Mouse (Mus musculus): ENCODE results near the gene Astl. TPM values are rescaled to one million over a fixed set of nuclear protein-coding genes. Genes with fewer than 3 reads are reported as not detected.
A peak's percentile ranks its signal among the peaks of the same experiment; 100 is the strongest.

Gene Astl
- total RNA-seq, 2 experiments from 2014 or later = not detected

DNA sequence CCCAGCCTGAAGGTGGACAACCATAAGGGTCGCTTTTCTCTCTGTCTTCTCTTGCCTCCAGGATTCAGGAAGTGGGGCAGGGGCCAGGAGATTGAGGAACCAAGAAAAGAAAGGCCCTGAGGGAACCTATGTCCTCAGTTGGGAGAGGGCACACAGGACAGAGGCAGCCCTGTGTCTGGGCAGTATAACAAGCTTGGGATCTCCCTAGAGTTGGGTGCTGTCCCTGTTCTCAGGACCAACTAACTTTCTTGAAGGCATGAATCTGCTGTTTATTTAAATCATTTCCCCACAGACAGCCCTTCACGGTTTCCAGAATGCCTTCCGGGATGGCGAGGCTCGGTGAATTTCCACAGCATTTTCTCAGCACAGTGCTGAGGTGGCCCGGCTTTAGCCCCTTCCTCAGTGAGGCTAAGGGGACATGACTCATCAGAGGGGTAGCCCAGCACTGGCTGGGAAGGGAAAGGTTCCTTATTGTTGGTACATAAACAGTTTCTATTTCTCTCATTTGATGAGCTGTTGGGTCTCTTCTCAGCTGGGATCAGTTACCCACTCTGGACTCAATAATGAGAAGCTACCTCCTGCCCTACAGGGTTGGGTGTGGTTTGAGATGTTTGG is 15.7 kb upstream of the Astl start:
- no peak for DNase-seq
- intact Hi-C loops (cut with DNase I) = no loop called here

DNA sequence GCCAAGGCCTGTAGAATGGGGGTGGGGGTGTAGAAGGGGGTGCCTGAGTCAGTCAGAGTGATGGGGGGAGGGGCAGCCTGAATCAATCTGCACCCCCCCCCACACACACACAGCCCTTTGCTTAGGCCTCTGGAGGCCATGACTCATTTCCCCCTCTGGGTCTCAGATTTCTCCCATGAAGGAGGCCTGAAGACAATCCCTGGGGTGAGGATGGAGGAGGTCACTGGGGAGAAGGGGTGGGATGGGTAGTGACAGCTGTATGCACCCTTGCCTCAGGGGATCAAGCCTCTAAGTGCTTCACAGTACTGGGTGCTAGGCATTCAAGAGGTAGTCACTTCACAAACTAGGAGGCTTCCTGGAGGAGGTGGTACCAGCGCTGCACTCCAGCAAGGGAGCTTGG is 14.8 kb upstream of the Astl start:
- DNase-seq = no peak
- intact Hi-C loops (cut with DNase I) = no loop called here

DNA sequence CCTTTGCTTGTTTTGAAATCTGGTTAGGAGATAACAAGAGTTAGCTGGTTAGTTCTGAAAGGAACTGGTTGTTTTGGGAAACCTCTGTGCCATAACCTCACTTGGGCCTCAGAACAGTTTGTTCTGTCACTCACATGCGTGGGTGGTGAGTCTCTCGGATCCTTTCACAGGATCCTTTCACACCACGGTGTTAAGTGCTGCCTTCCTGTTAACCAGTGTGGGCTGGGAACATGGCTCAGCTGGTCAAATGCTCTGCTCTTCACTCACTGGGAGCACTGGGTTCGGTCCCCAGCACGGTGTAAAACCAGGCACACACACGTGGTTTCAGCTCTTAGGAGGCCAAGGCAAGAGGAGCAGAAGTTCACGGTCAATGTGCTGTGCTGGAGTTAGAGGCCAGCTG is 14.0 kb upstream of the Astl start:
- no peak for DNase-seq
- intact Hi-C loops (cut with DNase I) = no loop called here

DNA sequence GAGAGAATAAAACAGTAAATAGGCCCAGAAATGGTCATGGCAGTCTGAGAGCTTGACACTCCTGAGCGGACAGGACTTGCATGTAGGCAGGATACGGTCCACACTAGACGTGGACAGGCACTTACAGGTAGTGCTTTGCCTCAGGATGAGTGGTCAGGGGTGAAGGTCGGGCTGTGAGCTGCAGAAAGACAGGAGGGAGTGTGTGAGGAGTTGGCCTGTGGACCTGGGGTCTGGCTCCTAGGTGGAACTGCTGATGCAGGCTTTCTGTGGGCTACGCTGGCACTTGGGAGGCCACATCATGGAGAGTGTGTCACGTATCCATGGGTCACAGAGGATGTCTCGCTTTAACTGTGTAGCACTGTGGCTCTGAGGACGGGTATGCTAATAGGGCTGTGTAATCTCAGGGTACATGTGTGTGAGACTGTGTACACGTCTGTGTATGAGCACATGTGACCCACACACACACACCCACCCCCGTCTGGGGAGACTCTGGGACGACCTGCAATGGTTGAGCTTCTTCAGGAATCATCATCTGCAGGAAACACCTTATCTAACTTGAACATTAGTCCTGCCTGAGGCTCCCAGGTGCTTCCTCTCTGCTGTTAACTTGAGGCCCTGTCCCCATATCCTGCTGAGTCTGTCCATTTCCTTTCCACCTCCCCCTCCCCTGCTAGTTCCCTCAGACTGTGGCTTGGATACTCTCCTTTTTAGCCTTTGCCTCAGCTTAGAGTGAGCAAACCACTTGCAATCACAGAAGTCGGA is 10.2 kb upstream of the Astl start:
- no peak for DNase-seq
- intact Hi-C loops (cut with DNase I) = no loop called here

DNA sequence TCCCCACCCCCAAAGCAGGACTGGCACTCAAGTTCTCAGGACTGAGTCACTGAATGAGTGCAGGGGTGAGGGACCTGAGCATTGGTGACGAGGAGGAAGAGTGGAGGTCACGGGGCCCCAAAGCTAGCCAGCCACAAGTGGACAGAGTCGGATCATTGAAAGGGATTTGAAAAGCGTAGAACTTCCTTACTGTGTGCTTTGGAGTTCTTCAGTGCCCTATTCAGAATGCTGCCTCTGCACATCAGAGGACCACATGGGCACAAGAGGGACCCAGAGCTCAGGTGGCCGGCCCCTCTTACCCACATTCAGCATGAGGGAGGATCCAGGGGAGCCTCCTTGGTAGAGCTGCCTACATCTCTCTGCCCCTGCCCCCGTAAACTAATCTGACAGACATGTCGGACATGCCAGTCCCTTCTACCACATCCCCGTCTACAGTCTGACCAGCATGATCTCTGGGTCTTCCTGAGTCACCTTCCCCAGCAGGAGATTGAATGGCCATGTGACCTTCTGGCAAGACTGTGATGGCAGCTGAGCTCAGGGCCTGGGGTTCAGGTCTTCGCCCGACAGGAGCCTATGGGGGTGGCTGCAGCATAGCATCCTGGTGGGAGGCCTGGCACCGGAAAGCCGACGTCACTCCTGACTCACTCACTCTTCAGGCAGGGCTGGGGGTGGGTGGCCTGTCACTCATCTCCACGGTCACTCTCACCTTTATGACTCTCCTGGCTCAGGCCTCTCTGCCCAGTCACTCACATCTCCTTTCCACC is 5.5 kb upstream of the Astl start:
- intact Hi-C loops (cut with DNase I) = no loop called here
- DNase-seq = no peak

DNA sequence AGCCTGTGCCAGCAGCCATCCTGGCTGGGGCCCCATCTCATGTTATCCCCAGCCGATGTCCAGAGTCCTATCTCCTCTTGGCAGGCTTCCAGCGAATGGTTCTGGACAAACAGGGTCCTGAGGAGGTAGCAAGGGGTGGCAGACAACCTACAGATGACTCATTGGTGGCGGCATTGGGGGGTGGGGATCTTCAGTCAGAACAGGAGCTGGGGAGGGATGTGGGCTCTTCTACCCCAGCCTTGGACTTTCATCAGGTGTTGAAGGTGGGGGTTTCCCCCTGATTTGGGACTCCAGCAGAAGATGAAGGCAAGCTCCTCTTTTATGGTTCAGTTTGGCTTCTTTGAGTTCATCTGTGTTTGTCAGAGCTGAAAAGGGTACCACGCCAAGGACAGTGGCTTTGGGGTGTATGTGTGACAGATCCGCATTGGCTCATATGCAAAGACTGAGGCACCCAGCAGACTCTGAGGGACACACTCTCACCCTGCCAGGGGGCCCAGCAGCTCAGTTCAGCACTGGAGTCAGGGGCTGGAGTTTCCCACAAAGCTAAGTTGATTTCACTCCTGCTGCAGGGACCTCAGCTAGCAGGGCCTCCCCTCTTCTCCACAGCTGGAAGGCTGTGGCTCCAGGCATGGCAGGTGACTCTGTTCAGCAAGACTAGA is 4.4 kb upstream of the Astl start:
- intact Hi-C loops (cut with DNase I) = no loop called here
- DNase-seq = no peak

DNA sequence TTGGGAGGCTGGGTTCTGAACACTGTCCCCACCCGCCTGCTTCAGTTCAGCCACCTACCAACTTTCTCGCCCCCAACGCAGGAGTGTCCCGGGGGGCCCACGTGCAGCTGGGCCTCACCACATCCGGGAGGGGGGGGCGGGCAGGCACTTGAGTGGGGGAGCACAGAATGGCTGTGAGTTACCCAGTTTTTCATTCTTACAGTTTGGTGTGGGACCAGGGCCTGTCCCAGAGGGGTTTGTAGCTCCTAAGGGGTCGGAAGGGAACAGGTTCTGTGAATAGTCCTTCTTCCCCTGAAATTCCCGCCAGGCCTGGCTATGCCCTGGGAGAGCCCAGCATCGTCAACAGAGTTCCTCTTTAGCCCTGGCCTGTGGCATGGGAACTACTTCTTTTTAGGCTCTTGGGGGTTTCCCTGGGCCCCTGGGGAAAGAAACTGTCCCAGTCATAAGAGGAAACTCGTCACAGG is 3.3 kb upstream of the Astl start:
- no peak for DNase-seq
- intact Hi-C loops (cut with DNase I) = no loop called here

DNA sequence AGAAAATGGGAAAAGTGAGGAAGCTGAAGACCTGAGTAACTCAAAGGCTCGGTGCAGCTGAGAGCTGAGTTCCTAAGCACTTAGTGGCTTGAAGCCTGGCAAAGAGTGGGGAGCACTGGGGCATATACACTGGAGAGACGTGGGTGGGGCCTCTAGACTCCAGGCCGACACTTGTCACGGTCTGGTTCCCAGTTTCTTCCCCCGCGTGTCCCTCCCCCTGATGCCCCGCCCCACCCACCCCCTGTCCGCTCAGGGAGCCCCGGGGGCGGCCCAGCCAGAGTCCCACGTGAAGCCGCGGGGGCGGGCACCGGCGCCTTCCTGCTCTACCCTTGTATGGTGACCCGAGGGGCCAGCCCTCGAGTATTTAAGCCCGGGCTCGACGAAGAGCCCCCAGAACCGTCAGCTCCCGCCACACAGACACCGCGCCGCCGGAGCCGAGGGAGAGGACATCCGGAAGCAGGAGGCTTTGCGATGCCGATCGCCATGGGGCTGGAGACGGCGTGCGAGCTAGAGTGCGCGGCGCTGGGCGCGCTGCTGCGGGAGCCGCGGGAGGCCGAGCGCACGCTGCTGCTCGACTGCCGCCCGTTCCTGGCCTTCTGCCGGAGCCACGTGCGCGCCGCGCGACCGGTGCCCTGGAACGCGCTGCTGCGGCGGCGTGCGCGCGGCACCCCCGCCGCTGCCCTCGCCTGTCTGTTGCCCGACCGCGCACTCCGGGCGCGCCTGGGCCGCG is 2.5 kb upstream of the Astl start, which contains the start of gene Dusp2:
TSS of gene Dusp2 (plus strand) at position 393 of the 730 bp plus-strand sequence.
- DNase-seq = peak; percentile 55 to 57
- intact Hi-C loops (cut with DNase I) = no loop called here

DNA sequence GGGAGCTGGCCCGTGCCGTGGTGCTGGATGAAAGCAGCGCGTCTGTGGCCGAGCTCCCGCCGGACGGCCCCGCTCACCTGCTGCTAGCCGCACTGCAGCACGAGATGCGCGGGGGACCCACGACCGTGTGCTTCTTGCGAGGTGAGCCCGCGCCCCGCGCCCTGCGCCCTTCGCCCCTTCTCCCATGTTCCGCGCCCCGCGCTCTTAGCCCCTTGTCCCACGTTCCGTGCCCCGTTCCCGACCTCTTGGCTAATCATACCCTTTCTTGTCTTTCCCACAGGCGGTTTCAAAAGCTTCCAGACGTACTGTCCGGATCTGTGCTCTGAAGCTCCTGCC is 2.0 kb upstream of the Astl start:
- intact Hi-C loops (cut with DNase I) = no loop called here
- no peak for DNase-seq

DNA sequence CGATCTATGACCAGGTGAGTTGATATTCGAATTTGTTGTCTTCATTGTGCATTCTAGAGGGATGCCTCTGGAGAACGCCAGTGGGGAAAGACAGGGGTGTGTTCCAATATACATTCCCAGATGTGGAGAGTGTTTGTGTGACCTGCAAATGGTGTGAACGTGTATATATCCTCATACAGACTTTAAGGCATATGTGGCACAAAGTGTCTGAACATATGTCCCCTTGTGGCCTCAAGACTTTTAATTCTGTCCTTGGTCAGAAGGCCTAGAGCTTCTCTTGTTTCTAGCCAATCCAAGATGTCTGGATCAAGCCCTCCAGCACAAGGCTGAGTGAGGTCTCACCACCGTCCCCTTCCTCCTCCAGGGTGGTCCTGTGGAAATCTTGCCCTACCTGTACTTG is 1.6 kb upstream of the Astl start:
- intact Hi-C loops (cut with DNase I) = no loop called here
- DNase-seq = no peak

DNA sequence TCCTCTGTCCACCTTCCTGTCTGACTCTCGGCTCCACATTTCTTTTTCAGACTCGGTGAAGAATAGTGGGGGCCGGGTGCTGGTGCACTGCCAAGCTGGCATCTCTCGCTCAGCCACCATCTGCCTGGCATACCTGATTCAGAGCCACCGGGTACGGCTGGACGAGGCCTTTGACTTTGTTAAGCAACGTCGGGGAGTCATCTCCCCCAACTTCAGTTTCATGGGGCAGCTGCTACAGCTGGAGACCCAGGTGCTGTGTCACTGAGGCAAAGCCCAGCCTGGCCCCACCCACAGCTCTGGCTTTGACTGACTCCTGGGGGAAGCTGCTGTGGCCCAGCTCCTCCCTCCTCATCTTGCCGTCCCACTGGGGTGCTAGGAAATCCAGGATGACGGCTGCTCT is 908 bp upstream of the Astl start:
- no peak for DNase-seq
- intact Hi-C loops (cut with DNase I) = no loop called here

DNA sequence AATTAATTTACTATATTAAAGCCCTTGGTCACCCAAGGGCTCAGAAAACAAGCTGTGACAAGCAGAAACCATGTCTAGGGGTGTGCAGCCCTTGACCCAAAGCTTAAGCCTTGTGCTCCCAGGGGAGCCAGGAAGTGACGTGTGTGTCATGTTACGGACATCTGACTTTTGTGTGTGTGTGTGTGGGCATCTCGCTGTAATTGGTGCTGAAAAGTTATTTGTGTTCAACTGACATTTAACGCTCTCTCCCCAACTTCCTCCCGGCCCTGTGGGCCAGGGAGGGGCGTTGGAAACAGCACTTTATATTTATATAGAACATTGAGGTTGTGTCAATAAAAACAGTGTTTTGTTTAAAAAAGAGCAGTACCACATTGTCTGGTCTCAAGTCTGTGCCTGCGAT is 427 bp upstream of the Astl start:
- intact Hi-C loops (cut with DNase I) = no loop called here
- DNase-seq = no peak

DNA sequence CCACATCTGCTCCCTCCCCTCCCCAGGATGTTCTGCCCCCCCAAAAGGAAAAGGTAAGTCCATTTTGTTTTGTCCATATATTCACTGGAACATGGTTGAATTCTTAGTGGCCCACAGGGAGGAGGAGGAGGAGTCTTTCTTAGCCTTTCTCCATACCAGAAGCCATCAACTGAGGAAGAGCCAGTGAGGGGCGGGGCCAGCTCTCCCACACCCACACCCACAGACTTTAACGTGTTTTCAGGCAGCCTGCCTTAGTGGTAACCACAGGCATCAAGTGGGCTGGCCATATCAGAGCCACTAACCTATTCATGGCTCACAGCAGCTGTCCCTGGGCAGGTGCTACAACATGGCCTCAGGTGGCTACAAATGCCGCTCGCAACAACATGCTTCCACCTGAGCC is 394 bp downstream of the Astl start:
- no peak for DNase-seq
- intact Hi-C loops (cut with DNase I) = no loop called here

DNA sequence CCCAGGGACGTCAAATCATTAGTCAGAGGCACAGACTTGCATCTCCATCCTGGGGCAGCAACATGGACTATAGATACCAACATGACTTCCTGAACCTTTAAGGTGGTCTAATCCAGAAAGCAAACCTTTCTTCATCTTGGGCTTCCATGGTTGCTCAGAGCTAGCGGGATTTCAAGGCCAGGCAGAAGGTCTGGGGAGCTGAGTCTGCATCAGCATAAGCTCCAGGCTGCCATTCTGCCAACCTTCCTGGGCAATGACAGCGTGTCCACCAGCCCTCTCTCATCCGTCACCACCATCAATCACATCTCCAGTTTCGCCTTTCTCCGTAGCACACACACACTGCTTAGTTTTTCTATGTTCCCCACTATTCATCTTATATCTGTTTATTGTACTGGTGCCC is 823 bp downstream of the Astl start:
- no peak for DNase-seq
- intact Hi-C loops (cut with DNase I) = no loop called here

DNA sequence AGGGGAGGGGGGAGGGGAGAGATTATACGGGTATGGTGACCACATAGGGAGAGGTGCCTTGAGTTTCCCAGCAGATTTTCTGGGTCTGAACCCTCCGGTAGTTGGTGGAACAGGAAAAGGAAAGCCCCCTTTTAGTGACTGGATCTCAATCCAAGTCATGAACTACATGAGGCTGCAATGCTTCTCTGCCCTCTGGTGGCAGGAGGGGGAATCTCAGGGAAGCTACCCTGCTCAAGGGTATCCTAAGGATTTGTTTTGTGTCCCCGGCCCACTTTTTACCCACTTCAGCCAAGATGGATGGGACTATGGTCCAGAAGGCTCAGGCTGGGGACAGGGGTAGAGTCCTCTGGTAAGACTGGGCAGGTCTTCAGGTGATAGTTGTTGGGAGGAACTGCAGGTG is 2.7 kb downstream of the Astl start:
- peak; percentile 32 to 40 for DNase-seq
- intact Hi-C loops (cut with DNase I) = loop anchor here (5.0 kb wide), 3 partner anchors 34 to 174 kb away; partner anchors contain the start of genes Ciao1 and Tmem127

DNA sequence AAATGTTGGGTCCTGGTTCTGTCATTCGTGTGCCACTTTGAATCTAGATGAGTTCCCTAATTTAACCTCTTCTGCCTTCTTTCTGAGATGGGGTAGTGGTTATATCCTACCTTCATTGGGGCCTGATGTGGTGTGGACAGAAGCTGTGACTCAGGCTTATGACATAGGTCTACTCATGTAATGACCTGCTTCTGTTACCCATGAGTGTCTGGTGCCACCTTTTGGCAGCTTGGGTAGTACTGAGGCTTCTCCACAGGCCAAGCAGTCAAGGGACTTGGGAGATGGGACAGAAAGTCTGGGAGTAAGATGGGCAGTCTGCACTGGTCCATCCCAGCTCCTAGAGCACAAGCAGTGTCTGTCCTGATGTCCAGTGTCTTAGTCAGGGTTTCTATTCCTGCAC is 7.9 kb downstream of the Astl start:
- intact Hi-C loops (cut with DNase I) = no loop called here
- no peak for DNase-seq

DNA sequence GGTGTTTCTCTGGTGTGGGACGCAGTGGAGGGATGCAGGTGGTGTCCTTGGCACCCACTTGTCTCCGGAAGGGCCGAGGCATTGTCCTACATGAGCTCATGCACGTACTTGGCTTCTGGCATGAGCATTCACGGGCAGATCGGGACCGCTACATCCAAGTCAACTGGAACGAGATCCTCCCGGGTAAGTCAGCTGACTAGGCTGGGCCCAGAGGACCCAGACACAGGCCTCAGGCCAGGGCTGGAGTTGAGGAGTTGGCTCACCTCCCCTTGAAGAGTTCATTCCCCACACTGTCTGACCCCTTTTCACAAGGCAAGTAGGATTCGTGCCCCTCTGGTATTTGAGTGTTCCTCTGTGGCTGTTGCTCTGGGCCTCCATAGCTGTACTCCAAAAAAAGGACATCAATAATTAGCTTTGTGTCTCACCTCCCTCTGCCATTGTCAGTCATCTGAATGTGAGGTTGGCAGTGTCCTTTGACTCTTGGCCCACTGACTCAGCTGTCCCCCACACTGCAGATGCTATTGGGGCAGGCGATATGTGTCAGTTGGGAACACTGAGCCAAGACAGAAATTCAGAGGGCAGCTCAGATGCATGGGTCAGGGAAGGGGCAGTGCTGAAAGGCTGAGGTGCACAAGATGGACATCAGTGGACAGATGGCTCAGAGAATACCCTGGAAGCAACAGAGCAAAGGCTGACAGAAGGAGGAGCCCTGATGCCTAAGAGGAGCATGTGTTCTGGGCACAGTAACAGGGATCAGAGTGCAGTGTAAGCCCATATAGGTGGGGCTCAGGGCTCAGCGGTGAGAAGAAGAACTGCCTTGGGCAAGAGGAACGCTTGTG is 8.9 kb downstream of the Astl start:
- intact Hi-C loops (cut with DNase I) = no loop called here
- DNase-seq = no peak

DNA sequence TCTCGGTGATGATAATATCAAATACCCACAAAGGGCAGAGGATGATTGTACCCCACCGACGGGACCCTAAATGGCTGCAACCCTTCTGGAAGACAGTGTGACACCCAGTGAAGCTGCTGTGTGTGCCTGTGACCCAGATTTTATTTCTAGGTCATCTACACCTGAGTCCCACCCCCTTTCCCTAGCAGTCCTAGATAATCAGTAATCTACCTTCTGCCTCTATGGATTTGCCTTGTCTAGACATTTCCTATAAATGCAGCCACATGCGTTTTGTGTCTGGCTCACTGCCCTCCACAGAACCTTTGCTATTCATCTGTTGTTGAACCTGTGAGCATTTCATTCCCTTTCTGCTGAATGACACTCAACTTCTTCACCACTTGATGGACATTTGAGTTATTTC is 15.4 kb downstream of the Astl start:
- intact Hi-C loops (cut with DNase I) = no loop called here
- no peak for DNase-seq

DNA sequence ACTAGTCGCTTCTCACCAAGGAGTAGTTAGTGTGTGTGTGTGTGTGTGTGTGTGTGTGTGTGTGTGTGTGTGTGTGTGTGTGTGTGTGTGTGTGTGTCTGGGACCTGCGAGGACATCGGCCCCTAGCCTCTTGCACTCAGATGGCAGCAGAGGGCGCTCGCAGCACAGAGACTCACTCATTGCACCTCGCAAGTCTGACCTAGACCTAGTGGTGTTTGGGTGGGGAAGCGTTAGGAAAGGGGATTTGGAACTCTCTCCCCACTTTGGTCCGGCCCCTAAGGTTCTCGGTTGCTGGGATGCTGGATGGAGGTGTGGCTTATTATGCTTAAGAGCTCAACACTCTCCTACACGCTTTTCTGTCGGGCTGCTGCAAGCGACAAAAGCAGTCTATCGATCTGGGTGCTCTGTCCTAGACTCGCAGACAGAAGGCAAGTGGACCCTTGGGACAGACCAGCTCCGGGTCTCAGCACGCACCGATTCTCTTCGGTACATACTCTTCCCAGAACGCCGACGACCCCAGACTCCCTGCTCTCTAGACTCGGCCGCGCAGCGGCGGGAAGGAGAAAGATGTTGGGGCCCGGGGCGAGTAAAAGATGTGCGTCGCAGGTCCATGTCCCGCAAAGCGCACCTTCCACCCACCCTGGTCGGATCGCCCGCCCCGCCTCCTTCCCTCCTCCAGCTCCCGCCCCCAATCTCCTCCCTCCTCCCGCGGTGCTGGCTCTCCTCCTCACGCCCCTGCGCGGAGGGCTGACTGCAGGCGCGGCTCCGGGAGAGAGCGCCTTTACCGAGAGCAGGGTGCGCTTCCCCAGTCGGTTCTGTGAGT is 24.2 kb downstream of the Astl start, which contains the start of gene Adra2b:
TSS of gene Adra2b (plus strand) at position 750 of the 823 bp plus-strand sequence.
- DNase-seq = peak; percentile 68 to 77
- intact Hi-C loops (cut with DNase I) = loop anchor here (2.0 to 10.0 kb wide), 2 partner anchors 70 to 192 kb away; no protein-coding TSS in a partner anchor

All from gastrocnemius, postnatal 36 days (tissue).